Mouse (Mus musculus) left cerebral cortex, postnatal 25 days (tissue): ENCODE data around the gene Ctnnd2. TPM values are rescaled to one million over a fixed set of nuclear protein-coding genes. Genes with fewer than 3 reads are reported as not detected.
A peak's percentile ranks its signal among the peaks of the same experiment; 100 is the strongest.

Experiments
- DNase-seq, 2 experiments: peaks; one replicate each; pipeline ENCODE4 v3.0.0; 2022; ENCODE audit warnings: low spot score in 2 of 2, mixed read lengths in 1 of 2
- intact Hi-C: fragments of 180-260 bp; cut with DNase I; formaldehyde crosslinking; loops from one replicate; pipeline ENCODE4 v1.15.1; 2025
- total RNA-seq, 2 experiments: library from RNA; stranded (reverse); gene quantifications; 2 replicates each; pipeline ENCODE4 v1.2.3; 2021

Gene Ctnnd2
- total RNA-seq, 2 experiments from 2014 or later = 251 to 266 TPM

GRCm38 (mm10) chr15:30615451-30615850, 443.1 kb downstream of the Ctnnd2 start:
- no peak for DNase-seq
- intact Hi-C loops = no loop called here

- DNase-seq = no peak
- intact Hi-C loops = no loop called here
Measured at GRCm38 (mm10) chr15:30616861-30617260, 444.5 kb downstream of the Ctnnd2 start.

GRCm38 (mm10) chr15:30617932-30618331, 445.5 kb downstream of the Ctnnd2 start:
- DNase-seq = no peak
- intact Hi-C loops = no loop called here

- no peak for DNase-seq
- intact Hi-C loops = no loop called here
Measured at GRCm38 (mm10) chr15:30628524-30628923, 456.1 kb downstream of the Ctnnd2 start.

GRCm38 (mm10) chr15:30632113-30632735, 459.8 kb downstream of the Ctnnd2 start:
- no peak for DNase-seq
- intact Hi-C loops = no loop called here

- DNase-seq = no peak
- intact Hi-C loops = no loop called here
Measured at GRCm38 (mm10) chr15:30633917-30634316, 461.5 kb downstream of the Ctnnd2 start.

- intact Hi-C loops = no loop called here
- no peak for DNase-seq
Measured at GRCm38 (mm10) chr15:30634522-30634921, 462.1 kb downstream of the Ctnnd2 start.

- intact Hi-C loops = no loop called here
- no peak for DNase-seq
Measured at GRCm38 (mm10) chr15:30640651-30641050, 468.3 kb downstream of the Ctnnd2 start.

GRCm38 (mm10) chr15:30645688-30646087, 473.3 kb downstream of the Ctnnd2 start:
- intact Hi-C loops = no loop called here
- DNase-seq = no peak

- intact Hi-C loops = no loop called here
- peak; percentile 28 to 39 for DNase-seq
Measured at GRCm38 (mm10) chr15:30646501-30647431, 474.4 kb downstream of the Ctnnd2 start.

- intact Hi-C loops = no loop called here
- no peak for DNase-seq
Measured at GRCm38 (mm10) chr15:30647679-30648311, 475.4 kb downstream of the Ctnnd2 start.

- no peak for DNase-seq
- intact Hi-C loops = no loop called here
Measured at GRCm38 (mm10) chr15:30649964-30650363, 477.6 kb downstream of the Ctnnd2 start.

GRCm38 (mm10) chr15:30655433-30655832, 483.0 kb downstream of the Ctnnd2 start:
- intact Hi-C loops = no loop called here
- DNase-seq = no peak

GRCm38 (mm10) chr15:30657588-30657987, 485.2 kb downstream of the Ctnnd2 start:
- no peak for DNase-seq
- intact Hi-C loops = no loop called here

- DNase-seq = no peak
- intact Hi-C loops = no loop called here
Measured at GRCm38 (mm10) chr15:30660539-30661149, 488.3 kb downstream of the Ctnnd2 start.

GRCm38 (mm10) chr15:30661689-30662422, 489.5 kb downstream of the Ctnnd2 start:
- no peak for DNase-seq
- intact Hi-C loops = no loop called here

GRCm38 (mm10) chr15:30667819-30668587, 495.6 kb downstream of the Ctnnd2 start:
- DNase-seq = no peak
- intact Hi-C loops = no loop called here

GRCm38 (mm10) chr15:30681939-30682338, 509.5 kb downstream of the Ctnnd2 start:
- intact Hi-C loops = no loop called here
- peak in 1 of 2 experiments; percentile 70 for DNase-seq
